Mouse (Mus musculus): ENCODE results near the gene Dtx1.

- peak in 1 of 3 experiments; percentile 9; a peak in 2 of 6 replicates for TF ChIP-seq CTCF (IDR thresholded peaks at IDR 0.05 in 2 of 3, conservative IDR thresholded peaks at IDR 0.05 in 1 of 3; ENCODE audit: control insufficient read depth in 1 of 3, insufficient read depth in 1 of 3, low read depth in 2 of 3, low read length in 3 of 3, poor library complexity in 1 of 3, severe bottlenecking in 1 of 3)
- no peak for TF ChIP-seq TBP (IDR thresholded peaks at IDR 0.05; ENCODE audit: low read depth, low read length)
- no peak for TF ChIP-seq MAFK (IDR thresholded peaks at IDR 0.05; ENCODE audit: borderline replicate concordance, low read depth, low read length)
- TF ChIP-seq POLR2A (IDR thresholded peaks at IDR 0.05; ENCODE audit: control insufficient read depth in 1 of 2, insufficient read depth in 1 of 2, low read depth in 1 of 2, low read length in 2 of 2, poor library complexity in 1 of 2) = no peak
These were observed 62.3 kb downstream of the Dtx1 start for GRCm38 (mm10) chr5:120649374-120649933.

Measured in MEL (cell line).